Mouse (Mus musculus): ENCODE data around the gene Tgm2. TPM values are rescaled to one million over a fixed set of nuclear protein-coding genes. Genes with fewer than 3 reads are reported as not detected.

The Tgm2 gene
- polyA plus RNA-seq, 1 experiment from 2014 or later: 17.3 TPM

- Histone ChIP-seq H3K4me3 (ENCODE audit: low read length) (no peak overlapping the region), H3K4me2 (replicated peaks; ENCODE audit: low read depth, low read length) (no peak overlapping the region), H3K9me3 (ENCODE audit: control insufficient read depth, low read length) (no peaks in the 10 kb centered on the region), H3K27me3 (ENCODE audit: control insufficient read depth, insufficient read depth, low read length) (no peaks in the 10 kb centered on the region), H3K27ac (ENCODE audit: low read depth, low read length) (no peak overlapping the region), H3K4me1 (ENCODE audit: control insufficient read depth, insufficient read depth, low read length) (peaks cover 12% of the 10 kb centered on the region), H3K36me3 (ENCODE audit: control insufficient read depth, insufficient read depth, low read length) (peaks cover 3% of the 10 kb centered on the region; the same call in 1 of the 2 replicates), H3K9ac (ENCODE audit: low read depth, low read length) (no peak overlapping the region)
- peak; percentile 57 for ATAC-seq (ENCODE audit: low FRiP score, low TSS enrichment)
- WGBS: 50% methylated on average over 5 of the region's 5 CpGs
Measured at GRCm38 (mm10) chr2:158130391-158130986, 15.7 kb downstream of the Tgm2 start.

- no peak overlapping the region for H3K27ac ChIP-seq (ENCODE audit: low read depth, low read length)
- no peak overlapping the region for H3K4me2 ChIP-seq (replicated peaks; ENCODE audit: low read depth, low read length)
- H3K4me1 ChIP-seq (ENCODE audit: control insufficient read depth, insufficient read depth, low read length): peaks cover 12% of the 10 kb centered on the region
- no peak for ATAC-seq (ENCODE audit: low FRiP score, low TSS enrichment)
- no peak overlapping the region for H3K4me3 ChIP-seq (ENCODE audit: low read length)
- 78% methylated on average over 16 of the region's 16 CpGs for WGBS
- H3K9ac ChIP-seq (ENCODE audit: low read depth, low read length): no peak overlapping the region
- H3K9me3 ChIP-seq (ENCODE audit: control insufficient read depth, low read length): no peaks in the 10 kb centered on the region
- no peaks in the 10 kb centered on the region for H3K27me3 ChIP-seq (ENCODE audit: control insufficient read depth, insufficient read depth, low read length)
- H3K36me3 ChIP-seq (ENCODE audit: control insufficient read depth, insufficient read depth, low read length): peaks cover 6% of the 10 kb centered on the region; the same call in 1 of the 2 replicates
Measured at GRCm38 (mm10) chr2:158129291-158130002, 16.8 kb downstream of the Tgm2 start.

- H3K4me1 ChIP-seq (ENCODE audit: control insufficient read depth, insufficient read depth, low read length): peaks cover 12% of the 10 kb centered on the region
- H3K27ac ChIP-seq (ENCODE audit: low read depth, low read length): no peak overlapping the region
- no peak overlapping the region for H3K4me3 ChIP-seq (ENCODE audit: low read length)
- H3K4me2 ChIP-seq (replicated peaks; ENCODE audit: low read depth, low read length): no peak overlapping the region
- no peaks in the 10 kb centered on the region for H3K27me3 ChIP-seq (ENCODE audit: control insufficient read depth, insufficient read depth, low read length)
- WGBS: 82% methylated on average over 8 of the region's 8 CpGs
- H3K36me3 ChIP-seq (ENCODE audit: control insufficient read depth, insufficient read depth, low read length): peaks cover 6% of the 10 kb centered on the region; the same call in 1 of the 2 replicates
- H3K9ac ChIP-seq (ENCODE audit: low read depth, low read length): no peak overlapping the region
- no peaks in the 10 kb centered on the region for H3K9me3 ChIP-seq (ENCODE audit: control insufficient read depth, low read length)
- no peak for ATAC-seq (ENCODE audit: low FRiP score, low TSS enrichment)
Measured at GRCm38 (mm10) chr2:158128461-158129130, 17.6 kb downstream of the Tgm2 start.

GRCm38 (mm10) chr2:158127872-158128271, 18.4 kb downstream of the Tgm2 start:
- no peak for ATAC-seq (ENCODE audit: low FRiP score, low TSS enrichment)
- H3K27ac ChIP-seq (ENCODE audit: low read depth, low read length): no peak overlapping the region
- 87% methylated on average over 7 of the region's 7 CpGs for WGBS

GRCm38 (mm10) chr2:158127245-158127644, 19.0 kb downstream of the Tgm2 start:
- 85% methylated on average over 6 of the region's 6 CpGs for WGBS
- no peak overlapping the region for H3K4me3 ChIP-seq (ENCODE audit: low read length)
- peaks cover 6% of the 10 kb centered on the region; the same call in 1 of the 2 replicates for H3K36me3 ChIP-seq (ENCODE audit: control insufficient read depth, insufficient read depth, low read length)
- no peaks in the 10 kb centered on the region for H3K9me3 ChIP-seq (ENCODE audit: control insufficient read depth, low read length)
- no peak overlapping the region for H3K27ac ChIP-seq (ENCODE audit: low read depth, low read length)
- no peak overlapping the region for H3K9ac ChIP-seq (ENCODE audit: low read depth, low read length)
- H3K4me1 ChIP-seq (ENCODE audit: control insufficient read depth, insufficient read depth, low read length): peaks cover 13% of the 10 kb centered on the region
- no peaks in the 10 kb centered on the region for H3K27me3 ChIP-seq (ENCODE audit: control insufficient read depth, insufficient read depth, low read length)
- H3K4me2 ChIP-seq (replicated peaks; ENCODE audit: low read depth, low read length): no peak overlapping the region
- ATAC-seq (ENCODE audit: low FRiP score, low TSS enrichment): no peak

More at GRCm38 (mm10) chr2:158127872-158128271, 18.4 kb downstream of the Tgm2 start:
- Histone ChIP-seq H3K4me1 (ENCODE audit: control insufficient read depth, insufficient read depth, low read length) (peaks cover 12% of the 10 kb centered on the region), H3K4me2 (replicated peaks; ENCODE audit: low read depth, low read length) (no peak overlapping the region), H3K27me3 (ENCODE audit: control insufficient read depth, insufficient read depth, low read length) (no peaks in the 10 kb centered on the region), H3K36me3 (ENCODE audit: control insufficient read depth, insufficient read depth, low read length) (peaks cover 6% of the 10 kb centered on the region; the same call in 1 of the 2 replicates), H3K9me3 (ENCODE audit: control insufficient read depth, low read length) (no peaks in the 10 kb centered on the region), H3K4me3 (ENCODE audit: low read length) (no peak overlapping the region), H3K9ac (ENCODE audit: low read depth, low read length) (no peak overlapping the region)

- peaks cover 11% of the 10 kb centered on the region for H3K36me3 ChIP-seq (ENCODE audit: control insufficient read depth, insufficient read depth, low read length)
- no peak overlapping the region for H3K9ac ChIP-seq (ENCODE audit: low read depth, low read length)
- no peak overlapping the region for H3K4me2 ChIP-seq (replicated peaks; ENCODE audit: low read depth, low read length)
- peaks cover 9% of the 10 kb centered on the region; the same call in 1 of the 2 replicates for H3K4me1 ChIP-seq (ENCODE audit: control insufficient read depth, insufficient read depth, low read length)
- no peak overlapping the region for H3K4me3 ChIP-seq (ENCODE audit: low read length)
- H3K27ac ChIP-seq (ENCODE audit: low read depth, low read length): no peak overlapping the region
- WGBS: 86% methylated on average over 6 of the region's 6 CpGs
- ATAC-seq (ENCODE audit: low FRiP score, low TSS enrichment): no peak
- no peaks in the 10 kb centered on the region for H3K9me3 ChIP-seq (ENCODE audit: control insufficient read depth, low read length)
- H3K27me3 ChIP-seq (ENCODE audit: control insufficient read depth, insufficient read depth, low read length): no peaks in the 10 kb centered on the region
Measured at GRCm38 (mm10) chr2:158122814-158123213, 23.4 kb downstream of the Tgm2 start.

GRCm38 (mm10) chr2:158121645-158122326, 24.4 kb downstream of the Tgm2 start:
- peak overlapping the region; percentile 51; the same call in 1 of the 2 replicates for H3K27ac ChIP-seq (ENCODE audit: low read depth, low read length)
- no peaks in the 10 kb centered on the region for H3K9me3 ChIP-seq (ENCODE audit: control insufficient read depth, low read length)
- no peak overlapping the region for H3K4me2 ChIP-seq (replicated peaks; ENCODE audit: low read depth, low read length)
- H3K4me3 ChIP-seq (ENCODE audit: low read length): no peak overlapping the region
- WGBS: 56% methylated on average over 12 of the region's 12 CpGs
- H3K27me3 ChIP-seq (ENCODE audit: control insufficient read depth, insufficient read depth, low read length): no peaks in the 10 kb centered on the region
- H3K36me3 ChIP-seq (ENCODE audit: control insufficient read depth, insufficient read depth, low read length): peaks cover 13% of the 10 kb centered on the region
- peaks cover 9% of the 10 kb centered on the region; the same call in 1 of the 2 replicates for H3K4me1 ChIP-seq (ENCODE audit: control insufficient read depth, insufficient read depth, low read length)
- ATAC-seq (ENCODE audit: low FRiP score, low TSS enrichment): peak; percentile 13; the same call in 1 of the 2 replicates
- H3K9ac ChIP-seq (ENCODE audit: low read depth, low read length): peak overlapping the region; percentile 31; the same call in 1 of the 2 replicates

GRCm38 (mm10) chr2:158120868-158121267, 25.4 kb downstream of the Tgm2 start:
- Histone ChIP-seq H3K4me3 (ENCODE audit: low read length) (no peak overlapping the region), H3K27me3 (ENCODE audit: control insufficient read depth, insufficient read depth, low read length) (no peaks in the 10 kb centered on the region), H3K9ac (ENCODE audit: low read depth, low read length) (no peak overlapping the region), H3K4me1 (ENCODE audit: control insufficient read depth, insufficient read depth, low read length) (peaks cover 9% of the 10 kb centered on the region; the same call in 1 of the 2 replicates), H3K27ac (ENCODE audit: low read depth, low read length) (no peak overlapping the region), H3K9me3 (ENCODE audit: control insufficient read depth, low read length) (no peaks in the 10 kb centered on the region), H3K36me3 (ENCODE audit: control insufficient read depth, insufficient read depth, low read length) (peaks cover 13% of the 10 kb centered on the region), H3K4me2 (replicated peaks; ENCODE audit: low read depth, low read length) (no peak overlapping the region)
- ATAC-seq (ENCODE audit: low FRiP score, low TSS enrichment): no peak
- WGBS: 96% methylated on average over 3 of the region's 3 CpGs

All from kidney, embryonic 14.5 days (tissue).